Mouse (Mus musculus) right cerebral cortex, postnatal 14 days (tissue): ENCODE data around the gene Csf2rb.
"Not testable (repeated sequence)": the region's sequence is repeated elsewhere in the genome, so short reads cannot be mapped to it uniquely, and the experiment has no call there.

Experiments
- DNase-seq: peaks from one replicate; pipeline ENCODE4 v3.0.0; 2022

Csf2rb gene

DNA sequence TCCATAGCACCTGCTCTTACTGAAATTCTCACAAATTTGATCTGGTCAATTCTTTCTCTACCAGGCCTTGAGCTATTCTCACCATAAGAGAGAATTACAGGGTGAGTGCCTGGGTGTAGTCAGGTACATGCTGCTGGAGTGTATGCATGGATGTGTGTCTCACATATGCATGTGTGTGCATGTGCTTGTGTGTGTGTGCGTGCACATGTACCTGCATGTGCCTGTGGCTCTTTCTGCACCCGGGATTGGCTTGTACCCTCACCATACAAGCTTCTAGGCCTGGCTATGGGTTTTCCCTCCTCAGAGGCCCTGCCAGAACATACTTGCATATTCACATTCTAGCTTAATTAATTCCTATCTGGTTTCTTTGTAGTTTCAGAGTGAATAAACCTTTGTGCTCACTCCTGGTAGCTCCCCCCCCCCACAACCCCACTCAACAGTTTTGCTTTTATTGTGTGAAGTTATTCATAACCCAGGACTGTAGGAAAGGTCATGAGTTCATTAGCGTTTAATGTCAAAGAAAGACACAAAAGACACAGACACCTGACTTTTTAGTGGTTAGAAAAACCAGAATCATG, 3.1 kb downstream of the Csf2rb start:
- no peak for DNase-seq

DNA sequence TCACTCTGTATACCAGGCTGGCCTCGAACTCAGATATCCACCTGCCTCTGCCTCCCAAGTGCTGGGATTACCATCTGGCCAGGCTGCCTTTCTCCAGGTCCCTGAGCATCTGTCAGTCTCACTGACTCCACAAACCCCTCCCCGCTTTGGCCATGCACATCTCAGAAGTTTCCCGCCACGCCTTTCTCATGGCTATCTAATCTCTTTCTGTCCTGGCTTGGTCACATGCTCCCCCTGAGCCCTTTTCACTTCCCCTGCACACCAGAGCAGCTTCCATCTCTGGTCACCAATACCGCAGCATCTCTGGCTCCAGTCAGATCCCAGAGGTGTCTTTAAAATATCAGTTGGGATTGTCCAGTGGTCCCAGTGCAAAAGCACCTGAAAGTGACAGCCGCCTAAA, 4.4 kb downstream of the Csf2rb start:
- DNase-seq: not testable (repeated sequence)

DNA sequence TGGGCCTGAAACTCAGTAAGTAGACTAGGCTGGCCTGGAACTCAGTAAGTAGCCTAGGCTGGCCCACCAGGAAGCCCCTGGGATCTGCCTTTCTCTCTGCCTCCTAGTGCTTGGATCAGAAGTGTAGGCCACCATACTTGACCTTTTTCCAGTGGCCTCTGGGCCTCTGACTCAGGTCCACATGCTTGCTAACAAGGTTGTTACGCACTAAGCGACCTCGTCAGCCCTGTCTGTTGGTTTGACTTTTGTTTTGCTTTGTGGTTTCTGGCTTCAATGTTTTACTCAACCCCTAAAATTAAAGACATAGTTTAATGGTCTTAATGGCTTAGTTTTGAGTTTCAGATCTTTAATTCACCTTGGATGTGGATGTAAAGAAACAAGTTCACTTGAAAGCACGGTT, 5.2 kb downstream of the Csf2rb start:
- DNase-seq: no peak

DNA sequence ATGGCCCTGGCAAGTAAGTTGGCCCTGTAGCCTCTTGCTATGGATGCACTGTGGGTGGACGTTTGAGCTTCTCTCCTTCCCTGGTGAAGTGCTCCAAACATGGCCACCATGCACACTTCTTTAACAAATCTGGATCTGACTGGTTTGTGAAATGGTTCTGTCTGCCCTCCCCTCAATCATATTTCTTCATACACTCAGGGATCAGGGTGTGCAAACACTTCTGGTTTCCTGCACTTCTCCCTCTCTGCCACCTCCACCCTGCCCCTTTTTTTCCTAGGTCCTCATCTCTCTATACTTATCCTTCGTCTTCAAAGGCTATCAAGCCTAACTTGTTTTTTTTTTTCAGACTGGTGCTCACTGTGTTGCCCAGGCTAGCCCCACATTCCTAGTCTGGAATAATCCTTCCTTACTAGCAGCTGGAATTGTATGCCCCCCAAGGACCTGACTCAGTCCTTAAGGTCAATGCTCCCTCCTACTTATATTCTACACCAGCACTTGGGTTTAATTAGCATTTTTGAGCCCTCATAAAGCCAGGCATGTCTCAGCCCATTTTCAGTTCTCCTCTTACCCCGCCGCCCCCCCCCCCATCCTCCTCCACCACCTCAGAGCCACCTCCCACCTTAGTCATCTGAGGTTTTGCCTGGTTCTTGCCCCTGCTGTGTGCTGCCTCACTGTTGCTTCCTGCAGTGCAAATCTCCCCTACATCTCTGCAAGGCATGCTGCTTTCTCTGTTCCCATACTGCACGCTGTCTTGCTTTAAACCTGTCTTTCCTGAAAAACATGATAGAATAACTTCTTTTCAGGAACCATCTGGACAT, 6.2 kb downstream of the Csf2rb start:
- no peak for DNase-seq

DNA sequence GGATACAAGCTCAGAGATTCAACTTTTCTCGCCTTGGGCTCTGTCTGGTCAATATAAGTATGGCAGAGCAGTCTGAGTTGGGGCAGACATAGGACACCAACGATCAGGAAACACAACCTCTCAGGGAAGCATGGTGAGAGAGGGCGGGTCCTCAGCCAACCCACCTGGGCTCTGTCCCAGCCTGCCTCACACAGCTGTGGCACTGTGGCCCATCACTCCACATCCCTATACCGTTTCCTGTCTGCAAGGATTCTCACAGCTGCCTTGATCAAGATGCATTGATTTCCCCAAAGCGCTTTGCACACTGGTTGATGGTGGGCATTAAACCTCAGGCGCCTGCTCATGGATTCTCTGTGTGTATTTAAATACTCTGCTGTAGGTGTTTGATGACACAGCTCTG, 7.4 kb downstream of the Csf2rb start:
- DNase-seq: no peak

DNA sequence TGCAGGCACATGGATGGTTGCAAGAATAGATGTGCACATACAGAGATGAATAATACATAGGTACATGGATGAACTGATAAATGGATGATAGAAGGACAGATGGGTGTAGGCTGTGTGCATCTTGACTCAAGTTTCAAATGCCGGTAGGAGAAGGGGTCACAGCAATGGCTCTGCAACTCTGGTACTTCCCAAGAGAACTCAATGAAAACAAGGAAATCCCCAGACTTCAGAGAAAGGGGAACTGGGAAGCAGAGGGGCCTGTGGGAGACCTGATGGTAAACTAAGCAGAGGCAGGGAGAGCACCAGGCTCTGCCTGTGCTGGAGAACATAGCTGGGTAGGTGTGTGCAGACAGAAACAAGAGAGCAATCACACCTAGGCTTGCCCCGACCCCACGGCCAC, 8.8 kb downstream of the Csf2rb start:
- DNase-seq: no peak

DNA sequence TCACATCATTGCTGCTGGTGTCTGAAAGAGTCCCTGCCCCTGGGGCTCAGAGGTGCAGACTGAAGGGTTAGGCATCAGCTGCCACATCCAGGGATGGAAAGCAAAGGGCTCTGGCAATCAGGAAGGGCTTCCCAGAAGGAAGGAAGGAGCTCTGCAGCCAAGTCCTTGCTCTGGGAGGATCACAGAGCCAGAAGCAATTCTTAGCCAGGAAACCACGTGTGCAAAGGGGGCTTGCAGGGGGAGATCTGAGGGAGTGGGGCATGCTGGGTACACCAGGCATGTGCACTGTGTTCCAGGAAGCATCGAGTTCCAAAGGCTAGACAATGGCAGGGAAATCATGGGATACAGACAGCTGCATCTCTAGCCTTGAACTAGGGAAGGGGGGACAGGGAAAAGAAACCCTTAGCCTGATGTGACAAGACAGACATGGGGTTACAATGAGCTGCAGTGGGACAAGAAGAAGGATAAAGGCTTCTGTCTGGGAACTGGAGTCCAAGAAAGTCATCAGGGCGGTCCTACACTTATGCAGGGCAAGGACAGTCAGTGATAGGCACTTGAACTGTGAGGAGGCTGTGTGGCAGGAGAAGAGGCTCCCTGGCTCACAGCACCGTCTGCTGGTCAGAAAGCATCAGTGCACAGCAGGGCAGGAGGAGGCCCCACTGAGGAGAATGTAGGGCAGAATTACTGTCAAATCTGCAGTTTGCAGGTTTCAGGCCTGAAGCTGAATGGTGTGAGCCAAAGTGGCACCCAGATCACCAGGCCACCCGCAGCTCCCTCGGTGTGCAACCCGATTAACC, 14.3 kb downstream of the Csf2rb start:
- peak; percentile 65 for DNase-seq

DNA sequence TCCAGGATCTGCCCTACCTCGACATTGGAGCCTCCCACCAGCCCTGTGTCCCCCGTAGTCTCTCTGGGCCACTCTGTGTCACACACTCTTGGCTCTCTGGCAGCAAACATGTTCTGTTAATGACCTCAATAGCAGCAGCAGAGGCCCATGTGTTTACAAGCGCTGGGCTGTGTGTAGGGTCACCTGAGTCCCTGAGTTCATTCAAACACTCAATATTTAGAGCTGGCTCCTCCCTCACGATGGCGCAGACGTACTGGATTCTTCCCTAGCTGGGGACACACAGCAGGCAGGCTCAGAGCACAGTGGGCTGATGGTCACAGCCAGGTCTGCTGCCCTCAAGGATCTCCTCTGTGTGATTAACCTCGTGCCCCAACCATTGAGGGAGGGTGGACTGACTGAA, 15.4 kb downstream of the Csf2rb start:
- not testable (repeated sequence) for DNase-seq

DNA sequence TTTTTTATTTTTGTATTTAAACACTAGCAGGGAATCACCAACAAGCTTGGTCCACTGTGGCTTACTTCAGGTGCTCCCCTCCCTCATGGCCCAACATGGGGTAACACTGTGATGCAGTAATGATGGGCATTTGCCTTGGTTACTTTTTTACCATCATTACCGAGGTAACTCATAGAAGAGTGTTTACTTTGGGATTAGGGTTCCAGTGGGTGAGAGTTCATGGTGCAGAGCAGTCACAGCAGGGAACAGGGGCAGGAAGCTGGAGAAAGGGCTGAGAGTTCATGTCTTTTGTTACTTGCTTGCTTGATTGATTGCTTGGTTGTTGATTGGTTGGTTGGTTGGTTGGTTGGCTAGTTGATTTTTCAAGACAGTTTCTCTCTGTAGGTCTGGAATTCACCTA, 18.1 kb downstream of the Csf2rb start:
- DNase-seq: no peak

DNA sequence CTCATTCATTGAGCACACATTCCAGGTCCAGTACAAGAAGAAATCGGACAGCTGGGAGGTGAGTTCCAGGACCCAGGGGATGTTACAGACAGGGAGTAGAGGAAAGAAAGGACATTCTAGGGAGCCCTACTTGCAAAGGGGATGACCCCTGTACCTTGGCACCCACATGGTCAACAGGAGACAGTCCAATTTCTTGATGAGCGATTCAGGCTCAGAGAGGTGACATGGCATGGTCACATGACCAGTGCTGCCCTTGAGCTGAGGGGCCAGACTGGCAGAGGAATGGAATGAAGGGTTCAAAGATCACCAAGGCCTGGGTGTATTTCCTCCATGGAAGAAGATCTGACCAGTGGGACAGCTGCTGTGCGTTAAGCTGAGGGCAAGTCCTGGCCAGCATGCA, 19.0 kb downstream of the Csf2rb start:
- DNase-seq: no peak

DNA sequence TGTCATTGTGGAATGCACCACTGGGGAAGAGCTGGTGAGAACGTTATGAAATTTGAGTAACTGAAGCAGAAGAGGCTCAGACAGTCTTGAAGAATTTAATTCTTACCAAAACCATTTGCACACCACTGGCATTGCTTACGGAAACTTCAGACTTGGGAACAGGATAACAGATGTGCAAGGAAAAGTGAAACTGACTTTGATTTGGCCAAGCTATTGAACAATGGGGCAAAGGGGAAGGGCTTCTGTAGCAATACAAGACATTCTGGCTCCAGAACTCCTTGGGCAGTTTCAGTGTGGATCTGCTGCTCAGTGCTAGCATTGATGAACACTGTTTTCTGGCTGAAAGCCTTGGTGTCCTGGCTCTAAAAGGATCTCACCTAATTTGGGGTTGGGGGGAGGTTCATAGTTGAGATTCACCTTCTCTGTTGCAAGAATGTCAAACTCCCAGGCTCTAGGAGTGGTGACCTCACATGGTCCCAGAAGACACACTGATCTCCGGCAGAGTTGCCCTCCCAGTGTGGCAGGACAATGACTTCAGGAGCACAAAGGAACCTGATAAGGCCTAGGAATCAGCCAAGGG, 26.1 kb downstream of the Csf2rb start:
- DNase-seq: no peak

DNA sequence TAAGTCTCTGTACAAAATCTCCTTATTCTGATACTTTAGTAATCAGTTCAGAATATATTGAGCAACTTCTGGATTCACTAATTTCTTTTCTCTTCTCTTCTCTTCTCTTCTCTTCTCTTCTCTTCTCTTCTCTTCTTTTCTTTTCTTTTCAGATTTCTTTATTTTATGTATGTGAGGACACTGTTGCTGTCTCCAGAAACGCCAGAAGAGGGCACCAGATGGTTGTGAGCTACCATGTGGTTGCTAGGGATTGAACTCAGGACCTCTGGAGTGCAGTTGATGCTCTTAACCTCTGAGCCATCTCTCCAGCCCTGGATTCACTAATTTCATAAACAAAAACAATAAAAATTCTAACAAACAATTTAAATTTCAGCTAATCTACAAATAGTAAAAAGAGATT, 29.4 kb downstream of the Csf2rb start:
- peak; percentile 64 for DNase-seq

DNA sequence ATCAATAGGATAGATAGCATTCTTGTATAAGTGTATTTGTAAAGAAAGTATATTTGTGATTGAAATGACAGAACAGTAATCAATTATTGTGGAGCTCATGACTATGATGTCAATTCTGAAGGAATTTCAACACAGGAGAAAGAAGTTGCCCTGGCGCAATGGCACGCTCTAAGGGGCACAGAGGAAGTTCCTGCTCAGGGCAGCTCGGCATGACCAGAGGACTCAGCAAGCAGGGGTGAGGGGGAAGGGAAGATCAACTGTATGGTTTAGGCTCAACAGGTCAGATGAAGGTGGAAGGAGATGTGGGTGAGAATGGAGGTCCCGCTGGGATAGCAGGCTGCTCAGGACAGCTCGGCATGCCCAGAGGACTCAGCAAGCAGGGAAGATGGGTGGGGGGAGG, 30.0 kb downstream of the Csf2rb start:
- DNase-seq: no peak

DNA sequence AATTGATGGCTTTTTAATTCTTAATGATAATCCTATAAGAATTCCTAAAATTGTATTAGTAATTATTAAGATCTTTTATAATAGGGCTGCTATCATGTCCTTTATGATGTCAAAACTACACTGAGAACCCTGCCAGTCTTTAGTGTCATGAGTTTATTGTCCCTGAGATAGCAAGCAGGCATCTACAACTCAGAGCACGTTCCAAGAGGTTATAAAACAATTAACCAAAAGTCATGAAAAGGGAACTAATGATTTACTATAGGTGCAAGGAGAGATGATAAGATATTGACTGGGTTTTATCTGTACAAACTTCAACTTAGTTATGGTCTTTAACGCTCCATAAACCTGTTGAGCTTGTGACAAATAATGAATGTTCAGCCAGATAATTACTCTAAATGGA, 40.4 kb downstream of the Csf2rb start:
- no peak for DNase-seq

DNA sequence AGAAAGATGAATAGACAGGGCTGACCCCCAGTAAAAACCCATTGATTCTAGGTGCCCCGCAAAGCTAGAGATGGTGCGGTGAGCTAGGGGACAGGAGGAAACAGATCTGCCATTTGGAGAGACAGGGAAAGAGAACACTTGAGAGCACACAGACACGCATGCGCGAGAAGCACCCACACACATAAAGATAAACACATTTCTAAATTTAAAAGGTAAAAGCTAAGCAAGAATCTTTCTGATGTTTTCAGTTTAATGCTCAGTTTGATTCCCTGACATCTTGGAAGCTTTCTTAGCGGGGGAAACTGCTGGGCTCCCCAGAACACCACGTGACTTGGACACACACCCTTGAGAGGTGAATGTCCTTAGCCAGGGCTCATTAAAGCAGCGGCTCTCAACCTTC, 41.3 kb downstream of the Csf2rb start:
- DNase-seq: peak; percentile 41

DNA sequence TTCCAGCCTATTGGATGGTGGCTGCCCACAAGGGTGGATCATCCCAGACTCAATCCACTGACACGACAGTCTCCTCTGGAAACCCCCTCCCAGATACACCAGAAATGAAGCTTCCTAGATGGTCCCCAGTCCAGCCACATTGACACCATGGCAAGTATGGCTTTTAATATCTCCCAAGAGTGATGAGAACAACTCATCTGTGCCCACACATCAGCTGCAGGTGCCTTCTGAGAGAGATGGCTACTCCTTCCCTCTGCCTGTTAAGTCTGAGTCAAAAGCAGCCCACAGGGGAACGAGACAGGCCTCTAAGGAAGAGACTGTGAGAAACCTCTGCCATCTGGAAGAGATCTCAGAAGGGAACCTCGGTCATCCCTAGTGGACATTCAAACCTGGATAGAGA, 42.3 kb downstream of the Csf2rb start:
- no peak for DNase-seq

DNA sequence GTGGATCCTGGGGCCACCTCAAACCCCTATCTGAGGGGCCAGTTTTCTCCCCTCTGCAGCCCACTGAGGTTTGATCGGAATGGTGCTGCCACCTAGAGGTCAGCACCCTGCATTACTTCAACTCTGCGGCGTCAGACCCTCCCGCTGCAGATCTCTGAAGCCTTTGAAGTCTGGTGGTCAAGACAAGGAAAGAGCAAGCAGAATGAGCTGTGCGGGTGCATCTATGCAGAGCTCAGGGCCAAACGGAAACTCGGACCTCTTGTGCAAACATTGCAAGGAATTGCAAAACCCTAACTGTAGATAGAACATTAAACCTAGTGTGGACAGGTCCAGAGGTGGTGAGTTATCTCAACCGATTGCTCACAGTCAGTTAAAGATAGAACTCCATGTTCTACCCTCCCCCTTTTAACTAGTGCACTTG, 43.4 kb downstream of the Csf2rb start:
- no peak for DNase-seq

DNA sequence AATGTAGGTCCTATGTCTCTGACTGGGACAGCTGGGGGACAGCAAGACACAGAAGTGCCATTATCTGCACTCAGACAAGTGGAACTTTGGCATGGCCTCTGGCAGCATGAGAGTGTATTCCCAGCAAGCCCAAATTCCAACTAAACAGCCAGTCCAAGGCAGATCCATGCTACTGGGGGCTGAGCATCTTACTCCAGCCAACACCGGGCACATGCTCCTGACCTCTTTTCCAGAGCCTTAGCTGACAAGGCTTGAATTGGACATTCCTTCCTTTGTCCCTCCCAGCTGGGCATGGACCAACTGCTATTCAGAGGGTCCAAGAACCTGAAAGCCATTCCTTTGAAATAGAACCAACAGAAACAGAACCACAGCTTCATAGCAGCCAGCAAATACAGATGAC, 44.1 kb downstream of the Csf2rb start:
- no peak for DNase-seq

DNA sequence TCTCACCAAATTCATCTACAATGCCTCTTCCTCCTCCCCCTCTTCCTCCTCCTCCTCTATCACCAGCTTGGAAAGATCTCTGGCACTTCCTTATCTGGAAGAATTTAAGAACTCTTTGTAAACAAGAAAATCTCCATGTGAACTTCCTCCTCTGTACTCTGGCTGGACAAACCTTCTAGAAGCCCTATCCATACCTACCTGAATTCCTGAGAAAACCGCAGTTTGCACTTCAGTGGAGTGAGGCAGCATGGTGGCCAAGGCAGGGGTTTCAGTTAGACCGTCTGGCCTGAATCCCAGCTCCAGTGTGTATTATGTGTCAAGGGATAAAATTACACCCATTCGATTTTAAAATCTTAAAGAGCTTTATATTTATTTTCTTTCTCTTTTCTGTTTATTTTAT, 47.2 kb downstream of the Csf2rb start:
- DNase-seq: no peak

DNA sequence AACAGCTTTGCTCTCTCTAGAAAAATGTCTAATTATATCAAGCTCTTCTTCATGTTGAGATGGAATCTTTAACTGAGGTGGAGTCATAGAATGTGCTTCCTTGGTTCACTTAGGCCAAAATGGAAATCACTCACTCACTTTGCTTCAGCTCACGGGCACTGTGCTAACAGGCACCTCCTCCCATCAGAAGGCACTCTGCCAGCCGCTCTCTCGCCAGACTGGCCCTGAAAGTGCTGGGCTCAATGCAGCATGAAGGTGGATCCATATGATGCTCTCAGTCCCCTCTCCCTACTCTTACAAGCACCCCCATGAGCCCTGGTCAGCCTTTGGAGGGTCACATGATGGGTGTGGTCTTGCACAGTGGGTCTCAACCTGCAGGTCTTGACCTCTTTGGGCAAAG, 48.7 kb downstream of the Csf2rb start:
- peak; percentile 58 for DNase-seq

DNA sequence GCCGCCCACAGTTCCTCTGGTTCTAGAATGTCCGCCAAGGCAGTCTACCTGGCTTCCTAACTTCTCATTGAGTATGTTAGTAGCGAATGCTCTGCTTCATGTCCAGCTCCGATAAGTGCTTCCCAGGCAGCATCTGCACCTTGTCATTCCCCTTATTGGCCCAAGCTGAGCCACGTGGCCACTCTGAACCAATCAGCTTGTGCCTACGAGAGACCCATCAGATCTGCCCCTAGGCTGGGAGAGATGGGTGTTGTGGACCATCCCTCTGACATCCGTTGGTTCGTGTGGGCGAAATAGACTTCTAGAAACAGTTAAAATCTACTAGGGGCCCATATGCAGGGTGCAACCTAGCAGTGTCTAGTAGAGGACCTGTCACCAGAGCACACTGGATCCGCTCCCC, 52.3 kb downstream of the Csf2rb start:
- DNase-seq: no peak

DNA sequence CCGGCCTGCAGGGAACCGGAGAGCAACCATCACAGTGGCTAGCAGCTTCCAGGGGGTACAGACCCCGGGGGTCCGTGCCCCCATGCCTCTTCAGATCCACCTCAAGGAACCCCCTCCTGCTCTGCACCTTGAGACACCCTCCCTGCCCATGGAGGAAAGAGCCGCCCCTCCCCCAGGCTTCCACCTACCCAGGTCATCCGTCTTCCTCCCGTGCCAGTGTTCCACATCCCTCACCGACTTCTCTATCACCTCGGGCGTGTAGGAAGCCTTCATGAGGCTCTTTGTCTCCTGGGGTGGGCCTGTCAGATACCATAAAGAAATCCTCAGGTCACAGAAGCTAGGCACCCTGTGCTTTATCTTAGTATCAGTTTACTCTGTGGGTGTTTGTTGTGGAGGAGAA, 53.0 kb downstream of the Csf2rb start:
- no peak for DNase-seq

DNA sequence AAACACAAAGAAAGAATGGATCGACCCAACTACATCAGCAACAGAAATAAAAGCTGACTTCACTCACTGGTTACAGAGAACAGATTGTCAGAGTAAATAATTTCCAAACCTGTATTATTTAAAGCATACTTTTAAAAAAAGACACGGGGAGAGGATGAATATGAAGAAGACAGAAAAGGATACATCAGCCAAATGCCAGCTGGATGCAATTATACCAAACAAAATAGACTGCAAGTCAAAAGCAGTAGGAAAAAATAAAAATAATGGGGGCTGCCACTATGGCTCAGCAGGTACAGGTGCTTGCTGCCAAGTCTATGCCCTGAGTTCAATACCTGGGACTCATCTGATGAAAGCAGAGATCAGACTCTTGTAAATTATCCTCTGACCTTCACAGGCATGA, 54.7 kb downstream of the Csf2rb start:
- DNase-seq: no peak

DNA sequence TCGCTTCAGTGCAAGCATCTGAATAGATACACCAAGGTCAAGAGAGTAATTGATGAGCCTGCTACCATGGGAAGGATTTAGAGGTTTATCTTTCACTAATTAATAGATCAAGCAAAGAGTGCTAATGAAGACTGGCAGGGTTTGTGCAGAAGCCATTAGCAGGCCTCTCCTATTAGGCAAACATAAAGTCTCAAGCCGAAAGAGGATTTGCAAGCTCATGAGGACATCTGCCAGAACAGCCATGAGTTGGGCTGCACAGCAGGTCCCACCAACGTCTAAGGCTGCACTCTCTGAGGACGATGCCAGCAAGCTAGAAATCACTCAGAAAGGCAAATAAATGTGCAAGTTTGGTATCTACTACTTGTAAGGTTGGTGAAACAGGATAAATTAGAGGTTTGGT, 55.2 kb downstream of the Csf2rb start:
- no peak for DNase-seq
